Comparison of ENCODE assay signal across 9 mouse cellular contexts in the genomic region with DNA sequence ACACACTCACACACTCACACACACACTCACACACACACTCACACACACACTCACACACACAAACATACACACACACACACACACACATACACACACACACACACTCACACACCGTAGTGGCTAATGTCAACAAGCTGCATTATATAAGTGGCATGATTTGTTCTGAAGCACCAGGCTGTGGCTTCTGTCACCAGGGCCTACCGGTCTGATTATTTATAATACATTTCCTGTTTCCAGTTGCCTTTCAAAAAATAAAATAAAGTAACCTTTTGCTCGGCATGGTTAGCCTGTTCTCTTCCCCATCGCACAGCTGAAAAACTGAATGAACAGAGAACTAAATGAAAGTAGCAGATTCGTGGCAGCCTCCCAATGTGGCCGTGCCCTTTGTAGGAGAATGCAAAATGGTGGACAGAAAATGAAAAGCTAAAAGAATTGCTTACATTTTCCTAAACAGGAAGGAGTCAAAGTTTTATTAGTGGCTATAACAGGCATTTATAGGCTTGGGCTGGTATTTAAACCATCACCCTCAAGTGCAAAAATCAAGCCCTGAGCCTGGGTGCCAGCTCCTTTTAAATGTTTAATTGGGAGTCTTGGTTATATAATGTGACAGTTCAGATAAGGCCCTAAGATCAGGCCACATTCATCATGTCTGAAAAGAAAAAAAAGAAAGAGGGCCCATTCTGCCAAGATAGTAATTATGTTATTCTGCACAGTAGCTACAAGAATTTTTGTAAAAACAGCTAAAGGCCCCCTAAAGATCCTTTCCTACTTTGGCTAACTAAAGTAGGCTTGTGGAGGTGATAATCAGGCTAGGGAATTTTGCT. TPM values are rescaled to one million over a fixed set of nuclear protein-coding genes. Genes with fewer than 3 reads are reported as not detected.
A peak's percentile ranks its signal among the peaks of the same experiment; 100 is the strongest.
DNase-seq lines count a peak whose midpoint lies in the region; ATAC-seq and TF ChIP-seq lines count a peak whose summit lies in the region.
"Had no signal": no experiment of that assay in that cellular context is flagged by ENCODE, and none has a peak within 500 bp of the region (broad histone marks: within the 10 kb centered on the region; RNA-seq: fewer than 3 reads in every experiment).

No protein-coding gene starts in this region.

- H3K9ac ChIP-seq in hindbrain, embryonic 11.5 days (ENCODE audit: low read depth, low read length) = peak overlapping the region; percentile 16; the same call in 1 of the 2 replicates
- H3K9ac ChIP-seq in limb, embryonic 13.5 days = peak overlapping the region; percentile 54
- H3K9ac ChIP-seq in stomach, embryonic 15.5 days = no peak overlapping the region

- H3K36me3 ChIP-seq in hindbrain, embryonic 11.5 days (ENCODE audit: control insufficient read depth, insufficient read depth, low read length) = no peaks in the 10 kb centered on the region; the same call in 1 of the 2 replicates
- peaks cover 30% of the 10 kb centered on the region for H3K36me3 ChIP-seq in limb, embryonic 13.5 days
- no peaks in the 10 kb centered on the region; the same call in 1 of the 2 replicates for H3K36me3 ChIP-seq in stomach, embryonic 15.5 days

- peak overlapping the region; percentile 61 for H3K4me2 ChIP-seq in hindbrain, embryonic 11.5 days (replicated peaks; ENCODE audit: low read depth, low read length)
- peak overlapping the region; percentile 78 for H3K4me2 ChIP-seq in limb, embryonic 13.5 days (replicated peaks)
- peak overlapping the region; percentile 91 for H3K4me2 ChIP-seq in stomach, embryonic 15.5 days

- 84% methylated on average over 6 of the region's 6 CpGs for WGBS in cerebellum, adult 2 months
- WGBS in bone marrow, adult 2 months = 13% methylated on average over 6 of the region's 6 CpGs
- 53% methylated on average over 6 of the region's 6 CpGs for WGBS in hindbrain, embryonic 11.5 days
- 26% methylated on average over 6 of the region's 6 CpGs for WGBS in limb, embryonic 13.5 days
- WGBS in stomach, embryonic 15.5 days = 34% methylated on average over 6 of the region's 6 CpGs

- H3K27me3 ChIP-seq in cerebellum, adult 2 months (ENCODE audit: control insufficient read depth, insufficient read depth, low read length) = peaks cover 7% of the 10 kb centered on the region; the same call in 1 of the 2 replicates
- no peaks in the 10 kb centered on the region for H3K27me3 ChIP-seq in hindbrain, embryonic 11.5 days (ENCODE audit: control insufficient read depth, insufficient read depth, low read length)
- no peaks in the 10 kb centered on the region for H3K27me3 ChIP-seq in limb, embryonic 13.5 days
- H3K27me3 ChIP-seq in stomach, embryonic 15.5 days (replicated peaks) = no peaks in the 10 kb centered on the region

- TF ChIP-seq CTCF in cerebellum, adult 2 months (IDR thresholded peaks at IDR 0.05; ENCODE audit: borderline replicate concordance, insufficient read depth, low read depth, low read length) = no peak
- TF ChIP-seq CTCF in bone marrow, adult 2 months (IDR thresholded peaks at IDR 0.05; ENCODE audit: control insufficient read depth, insufficient read depth, low read length) = no peak

- no peak overlapping the region for H3K4me3 ChIP-seq in cerebellum, adult 2 months (replicated peaks; ENCODE audit: insufficient read depth, low read depth, low read length)
- H3K4me3 ChIP-seq in bone marrow, adult 2 months (replicated peaks; ENCODE audit: control insufficient read depth, low read depth, low read length) = peak overlapping the region; percentile 19
- H3K4me3 ChIP-seq in hindbrain, embryonic 11.5 days (ENCODE audit: low read depth, low read length) = peak overlapping the region; percentile 79
- peak overlapping the region; percentile 88 for H3K4me3 ChIP-seq in limb, embryonic 13.5 days
- H3K4me3 ChIP-seq in stomach, embryonic 15.5 days (replicated peaks) = peak overlapping the region; percentile 76; the same call in 1 of the 2 replicates
- H3K4me3 ChIP-seq: erythroblast, embryonic 14.5 days had no signal

- DNase-seq in cerebellum, adult 2 months = no peak
- no peak for DNase-seq in cerebellum, postnatal 36 days
- peak; percentile 21 for DNase-seq in hindbrain, embryonic 11.5 days (ENCODE audit: low spot score)
- DNase-seq in gastrocnemius, adult 18-20 months (ENCODE audit: low spot score) = no peak
- no peak for DNase-seq in thymus, adult 18-20 months

- no peaks in the 10 kb centered on the region for H3K9me3 ChIP-seq in hindbrain, embryonic 11.5 days (ENCODE audit: control insufficient read depth, low read length)
- H3K9me3 ChIP-seq in limb, embryonic 13.5 days = no peaks in the 10 kb centered on the region
- H3K9me3 ChIP-seq in stomach, embryonic 15.5 days = no peaks in the 10 kb centered on the region

- no peak for ATAC-seq in hindbrain, embryonic 11.5 days (ENCODE audit: low FRiP score)
- ATAC-seq in limb, embryonic 13.5 days (ENCODE audit: low FRiP score, low read depth) = no peak
- no peak for ATAC-seq in stomach, embryonic 15.5 days (ENCODE audit: insufficient read depth, low FRiP score, low read depth)

- H3K27ac ChIP-seq in cerebellum, adult 2 months (ENCODE audit: insufficient read depth, low read length) = peak overlapping the region; percentile 34; the same call in 1 of the 2 replicates
- no peak overlapping the region for H3K27ac ChIP-seq in bone marrow, adult 2 months (ENCODE audit: control insufficient read depth, insufficient read depth, low read depth, low read length, poor library complexity)
- 0 out of 2 replicates have a peak overlapping the region, but pooled peaks have one; percentile 62 for H3K27ac ChIP-seq in hindbrain, embryonic 11.5 days (ENCODE audit: low read depth, low read length)
- peak overlapping the region; percentile 44; the same call in 1 of the 2 replicates for H3K27ac ChIP-seq in limb, embryonic 13.5 days
- no peak overlapping the region; the same call in 1 of the 2 replicates for H3K27ac ChIP-seq in stomach, embryonic 15.5 days

- H3K4me1 ChIP-seq in cerebellum, adult 2 months (ENCODE audit: control insufficient read depth, insufficient read depth, low read length) = no peaks in the 10 kb centered on the region
- H3K4me1 ChIP-seq in bone marrow, adult 2 months (ENCODE audit: control insufficient read depth, insufficient read depth, low read length) = peaks cover 3% of the 10 kb centered on the region; the same call in 1 of the 2 replicates
- H3K4me1 ChIP-seq in hindbrain, embryonic 11.5 days (replicated peaks; ENCODE audit: control insufficient read depth, insufficient read depth, low read length) = peaks cover 3% of the 10 kb centered on the region; the same call in 1 of the 2 replicates
- peaks cover 38% of the 10 kb centered on the region for H3K4me1 ChIP-seq in limb, embryonic 13.5 days
- 0 out of 2 replicates have a peak, but pooled peaks cover 9% of the 10 kb centered on the region for H3K4me1 ChIP-seq in stomach, embryonic 15.5 days

- TF ChIP-seq POLR2A in cerebellum, adult 2 months (IDR thresholded peaks at IDR 0.05; ENCODE audit: borderline replicate concordance, insufficient read depth, low read length) = no peak
- no peak for TF ChIP-seq POLR2A in bone marrow, adult 2 months (IDR thresholded peaks at IDR 0.05; ENCODE audit: borderline replicate concordance, control insufficient read depth, low read depth, low read length)

RNA-seq across cellular contexts. Expression of a gene that starts 4.4 kb away (rescaled TPM):
- polyA plus RNA-seq in cerebellum, adult 2 months (2012; rRNA removed) = 25.9 and 29.1 TPM in 2 replicates
- polyA plus RNA-seq in bone marrow, adult 2 months (2011; ENCODE audit: insufficient read depth, insufficient read length, low replicate concordance, missing spikeins) = 6.4 and 9.5 TPM in 2 replicates
- 63.3 and 71.3 TPM in 2 replicates for polyA plus RNA-seq in hindbrain, embryonic 11.5 days (2014; fragmentation: Nextera tagmentation; extraction: Ambion mirVana)
- polyA plus RNA-seq in limb, embryonic 13.5 days (2015; fragmentation: Nextera tagmentation; extraction: Ambion mirVana) = 70.2 and 78.3 TPM in 2 replicates
- polyA plus RNA-seq in stomach, embryonic 15.5 days (2015; fragmentation: Nextera tagmentation; extraction: Ambion mirVana) = 22.3 and 22.5 TPM in 2 replicates
- total RNA-seq in gastrocnemius, adult 18-20 months (2021) = 10 to 100 TPM in 1 of 2 experiments, 1 to 10 TPM in 1; 7.1 to 19.5 TPM
- polyA plus RNA-seq: erythroblast, embryonic 14.5 days had no signal

Comparison
In these comparisons a context has a peak if more than half of its experiments do, and no peak if none do; other contexts are left out.
1. H3K27ac ChIP-seq: peak in cerebellum, adult 2 months (single experiment), hindbrain, embryonic 11.5 days (single experiment) and limb, embryonic 13.5 days (single experiment); none in bone marrow, adult 2 months (single experiment) and stomach, embryonic 15.5 days (single experiment).
2. Peak in every context shown above with its lines, with median percentiles within 50 percentile points of each other: H3K4me2 ChIP-seq.